Mouse (Mus musculus) cortical plate, adult 2 months (tissue): Measurements from ENCODE around the gene Kif1b. TPM values are rescaled to one million over a fixed set of nuclear protein-coding genes. Genes with fewer than 3 reads are reported as not detected.

ENCODE experiments used
- H3K27ac ChIP-seq: fragments of 200-500 bp; 2 replicates; pipeline ENCODE4 v1.5.1; 2012; ENCODE audit warnings: low read length, control low read depth, inconsistent platforms; ENCODE audit not compliant: insufficient read depth
- H3K4me1 ChIP-seq: fragments of 200-500 bp; 2 replicates; pipeline ENCODE4 v1.6.1; 2011; ENCODE audit warnings: low read length; ENCODE audit not compliant: control insufficient read depth, insufficient read depth
- H3K4me3 ChIP-seq: fragments of 200-500 bp; 2 replicates; pipeline ENCODE4 v1.5.1; 2011; ENCODE audit warnings: mild to moderate bottlenecking, low read length, control low read depth; ENCODE audit not compliant: insufficient read depth
- CTCF ChIP-seq: fragments of 200-500 bp; IDR thresholded peaks from 2 replicates; pipeline ENCODE4 v1.5.1; 2011; ENCODE audit warnings: mild to moderate bottlenecking, control low read depth, low read length; ENCODE audit not compliant: insufficient read depth; ENCODE audit errors: extremely low read depth
- POLR2A ChIP-seq: fragments of 200-500 bp; IDR thresholded peaks from 2 replicates; pipeline ENCODE4 v1.6.1; 2011; ENCODE audit warnings: mild to moderate bottlenecking, low read length, control low read depth; ENCODE audit not compliant: insufficient read depth; ENCODE audit errors: extremely low read depth
- polyA plus RNA-seq: library from polyadenylated mRNA; depleted of rRNA; stranded (reverse); fragments of >200 nt; gene quantifications from 2 replicates; pipeline ENCODE4 v1.2.3, GENCODE M21; 2012

Kif1b gene
- polyA plus RNA-seq, 1 experiment: 234 TPM

GRCm38 (mm10) chr4:149304466-149304865 lies 3.0 kb downstream of the Kif1b start:
- H3K4me1 ChIP-seq: peaks cover 17% of the 10 kb centered on the region
- no peak overlapping the region for H3K27ac ChIP-seq

GRCm38 (mm10) chr4:149303502-149303901 lies 4.0 kb downstream of the Kif1b start:
- Histone ChIP-seq H3K4me1 (peaks cover 17% of the 10 kb centered on the region), H3K4me3 (no peak overlapping the region), H3K27ac (no peak overlapping the region)
- no peak for TF ChIP-seq CTCF
- no peak for TF ChIP-seq POLR2A

More at GRCm38 (mm10) chr4:149304466-149304865, 3.0 kb downstream of the Kif1b start:
- H3K4me3 ChIP-seq: no peak overlapping the region
- TF ChIP-seq CTCF (no peak), POLR2A (no peak)

- Histone ChIP-seq H3K27ac (no peak overlapping the region), H3K4me3 (no peak overlapping the region), H3K4me1 (peaks cover 17% of the 10 kb centered on the region)
- TF ChIP-seq POLR2A: no peak
- no peak for TF ChIP-seq CTCF
These were observed 4.7 kb downstream of the Kif1b start for GRCm38 (mm10) chr4:149302751-149303150.

- Histone ChIP-seq H3K4me1 (peaks cover 17% of the 10 kb centered on the region), H3K4me3 (no peak overlapping the region), H3K27ac (no peak overlapping the region)
- TF ChIP-seq CTCF: no peak
- no peak for TF ChIP-seq POLR2A
These were observed 5.4 kb downstream of the Kif1b start for GRCm38 (mm10) chr4:149302136-149302535.

GRCm38 (mm10) chr4:149296501-149296900 lies 11.0 kb downstream of the Kif1b start:
- Histone ChIP-seq H3K4me3 (no peak overlapping the region), H3K27ac (no peak overlapping the region), H3K4me1 (peaks cover 8% of the 10 kb centered on the region)
- no peak for TF ChIP-seq POLR2A
- no peak for TF ChIP-seq CTCF

- Histone ChIP-seq H3K4me3 (no peak overlapping the region), H3K27ac (no peak overlapping the region), H3K4me1 (peaks cover 5% of the 10 kb centered on the region; the same call in 1 of the 2 replicates)
- TF ChIP-seq POLR2A (no peak), CTCF (no peak)
These were observed 14.5 kb downstream of the Kif1b start for GRCm38 (mm10) chr4:149292984-149293383.

- H3K27ac ChIP-seq: no peak overlapping the region
- TF ChIP-seq CTCF (no peak), POLR2A (no peak)
- no peak overlapping the region for H3K4me3 ChIP-seq
- H3K4me1 ChIP-seq: peaks cover 8% of the 10 kb centered on the region
These were observed 16.4 kb downstream of the Kif1b start for GRCm38 (mm10) chr4:149291061-149291460.

- H3K27ac ChIP-seq: no peak overlapping the region
- H3K4me1 ChIP-seq: peaks cover 8% of the 10 kb centered on the region
- no peak overlapping the region for H3K4me3 ChIP-seq
- no peak for TF ChIP-seq POLR2A
- no peak for TF ChIP-seq CTCF
These were observed 17.2 kb downstream of the Kif1b start for GRCm38 (mm10) chr4:149290157-149290750.

- TF ChIP-seq POLR2A: no peak
- Histone ChIP-seq H3K27ac (no peak overlapping the region), H3K4me1 (peaks cover 7% of the 10 kb centered on the region), H3K4me3 (no peak overlapping the region)
These were observed 21.0 kb downstream of the Kif1b start for GRCm38 (mm10) chr4:149286287-149287137.

GRCm38 (mm10) chr4:149285691-149286090 lies 21.8 kb downstream of the Kif1b start:
- TF ChIP-seq CTCF: no peak
- no peak for TF ChIP-seq POLR2A
- H3K4me1 ChIP-seq: peaks cover 8% of the 10 kb centered on the region
- H3K4me3 ChIP-seq: no peak overlapping the region
- H3K27ac ChIP-seq: no peak overlapping the region
